In genomic region chr10:85101841-85102240, GRCm38 (mm10) we compare ENCODE assay signal across 8 mouse cellular contexts. TPM values are rescaled to one million over a fixed set of nuclear protein-coding genes. Genes with fewer than 3 reads are reported as not detected.
DNase-seq lines count a peak whose midpoint lies in the region; ATAC-seq lines count a peak whose summit lies in the region.

No protein-coding gene starts in this region.

- H3K4me2 ChIP-seq in heart, embryonic 15.5 days = peak overlapping the region; percentile 83
- H3K4me2 ChIP-seq in limb, embryonic 12.5 days = peak overlapping the region; percentile 85
- H3K4me2 ChIP-seq in midbrain, embryonic 12.5 days (replicated peaks) = peak overlapping the region; percentile 97

- ATAC-seq in heart, embryonic 15.5 days (replicated peaks; ENCODE audit: insufficient number of reproducible peaks, insufficient read depth, low FRiP score, low read depth) = peak; percentile 12; the same call in 1 of the 2 replicates
- ATAC-seq in limb, embryonic 12.5 days (ENCODE audit: insufficient number of reproducible peaks, insufficient read depth, low FRiP score, low TSS enrichment, low read depth) = peak; percentile 13; the same call in 1 of the 2 replicates
- peak; percentile 48 for ATAC-seq in midbrain, embryonic 12.5 days (ENCODE audit: low FRiP score, low read depth)

- peak; percentile 46 for DNase-seq in embryo, embryonic 10 days (ENCODE audit: low spot score)
- no peak for DNase-seq in embryo, embryonic 9.5 days (ENCODE audit: extremely low spot score)
- peak; percentile 7 for DNase-seq in urinary bladder, postnatal 14 days (ENCODE audit: low spot score)
- DNase-seq in urinary bladder, postnatal 36 days (ENCODE audit: low spot score in 2 of 2) = no peak
- DNase-seq in adipocyte (ENCODE audit: low spot score) = no peak

- no peaks in the 10 kb centered on the region for H3K9me3 ChIP-seq in heart, embryonic 15.5 days (replicated peaks)
- no peaks in the 10 kb centered on the region for H3K9me3 ChIP-seq in limb, embryonic 12.5 days
- no peaks in the 10 kb centered on the region for H3K9me3 ChIP-seq in midbrain, embryonic 12.5 days

- WGBS in heart, embryonic 15.5 days = 1% methylated on average over 10 of the region's 10 CpGs
- WGBS in limb, embryonic 12.5 days = 2% methylated on average over 10 of the region's 10 CpGs
- 1% methylated on average over 10 of the region's 10 CpGs for WGBS in midbrain, embryonic 12.5 days

- peak overlapping the region; percentile 93 for H3K27ac ChIP-seq in heart, embryonic 15.5 days
- peak overlapping the region; percentile 88 for H3K27ac ChIP-seq in limb, embryonic 12.5 days
- peak overlapping the region; percentile 87 for H3K27ac ChIP-seq in midbrain, embryonic 12.5 days (replicated peaks)

- H3K4me3 ChIP-seq in heart, embryonic 15.5 days = peak overlapping the region; percentile 95
- H3K4me3 ChIP-seq in limb, embryonic 12.5 days (replicated peaks) = peak overlapping the region; percentile 97
- H3K4me3 ChIP-seq in midbrain, embryonic 12.5 days = peak overlapping the region; percentile 92

- H3K9ac ChIP-seq in heart, embryonic 15.5 days = peak overlapping the region; percentile 91
- peak overlapping the region; percentile 80 for H3K9ac ChIP-seq in limb, embryonic 12.5 days (replicated peaks)
- H3K9ac ChIP-seq in midbrain, embryonic 12.5 days (replicated peaks) = peak overlapping the region; percentile 85

- no peaks in the 10 kb centered on the region for H3K36me3 ChIP-seq in heart, embryonic 15.5 days
- 0 out of 2 replicates have a peak, but pooled peaks cover 3% of the 10 kb centered on the region for H3K36me3 ChIP-seq in limb, embryonic 12.5 days
- H3K36me3 ChIP-seq in midbrain, embryonic 12.5 days = no peaks in the 10 kb centered on the region

- no peaks in the 10 kb centered on the region for H3K27me3 ChIP-seq in heart, embryonic 15.5 days
- H3K27me3 ChIP-seq in limb, embryonic 12.5 days = no peaks in the 10 kb centered on the region
- H3K27me3 ChIP-seq in midbrain, embryonic 12.5 days = no peaks in the 10 kb centered on the region

- peaks cover 16% of the 10 kb centered on the region for H3K4me1 ChIP-seq in heart, embryonic 15.5 days (replicated peaks)
- peaks cover 18% of the 10 kb centered on the region for H3K4me1 ChIP-seq in limb, embryonic 12.5 days (replicated peaks)
- peaks cover 21% of the 10 kb centered on the region for H3K4me1 ChIP-seq in midbrain, embryonic 12.5 days

RNA-seq across cellular contexts. Expression of gene Fhl4, which starts 0.5 kb away (rescaled TPM):
- polyA plus RNA-seq in heart, embryonic 15.5 days (2015; fragmentation: Nextera tagmentation; extraction: Ambion mirVana) = 1.2 and 1.3 TPM in 2 replicates
- 0.79 and 0.95 TPM in 2 replicates for polyA plus RNA-seq in limb, embryonic 12.5 days (2016; fragmentation: Nextera tagmentation; extraction: Ambion mirVana)
- 1.6 and 2.0 TPM in 2 replicates for polyA plus RNA-seq in midbrain, embryonic 12.5 days (2016; fragmentation: Nextera tagmentation; extraction: Ambion mirVana)

RNA-seq across cellular contexts. Expression of gene Tmem263, which starts 0.6 kb away (rescaled TPM):
- 48.1 and 54.5 TPM in 2 replicates for polyA plus RNA-seq in heart, embryonic 15.5 days (2015; fragmentation: Nextera tagmentation; extraction: Ambion mirVana)
- 106 and 109 TPM in 2 replicates for polyA plus RNA-seq in limb, embryonic 12.5 days (2016; fragmentation: Nextera tagmentation; extraction: Ambion mirVana)
- 61.6 and 65.9 TPM in 2 replicates for polyA plus RNA-seq in midbrain, embryonic 12.5 days (2016; fragmentation: Nextera tagmentation; extraction: Ambion mirVana)

RNA-seq across cellular contexts. Expression of gene Mterf2, which starts 26.0 kb away (rescaled TPM):
- 12.2 and 12.5 TPM in 2 replicates for polyA plus RNA-seq in heart, embryonic 15.5 days (2015; fragmentation: Nextera tagmentation; extraction: Ambion mirVana)
- 25.1 and 25.6 TPM in 2 replicates for polyA plus RNA-seq in limb, embryonic 12.5 days (2016; fragmentation: Nextera tagmentation; extraction: Ambion mirVana)
- 35.5 and 37.2 TPM in 2 replicates for polyA plus RNA-seq in midbrain, embryonic 12.5 days (2016; fragmentation: Nextera tagmentation; extraction: Ambion mirVana)

Comparison
In these comparisons a context has a peak if more than half of its experiments do, and no peak if none do; other contexts are left out.
1. DNase-seq: peak in embryo, embryonic 10 days (single experiment) and urinary bladder, postnatal 14 days (single experiment); none in embryo, embryonic 9.5 days (single experiment), urinary bladder, postnatal 36 days (0 of 2) and adipocyte (single experiment).
2. Peak in every context shown above with its lines, with median percentiles within 50 percentile points of each other: ATAC-seq, H3K27ac ChIP-seq, H3K4me2 ChIP-seq, H3K4me3 ChIP-seq and H3K9ac ChIP-seq.